Mouse (Mus musculus): Measurements from ENCODE around the gene Sgms1. TPM values are rescaled to one million over a fixed set of nuclear protein-coding genes. Genes with fewer than 3 reads are reported as not detected.

The Sgms1 gene
- polyA plus RNA-seq (2016; fragmentation: Nextera tagmentation; extraction: Ambion mirVana) = 31.8 and 33.7 TPM in 2 replicates

DNA sequence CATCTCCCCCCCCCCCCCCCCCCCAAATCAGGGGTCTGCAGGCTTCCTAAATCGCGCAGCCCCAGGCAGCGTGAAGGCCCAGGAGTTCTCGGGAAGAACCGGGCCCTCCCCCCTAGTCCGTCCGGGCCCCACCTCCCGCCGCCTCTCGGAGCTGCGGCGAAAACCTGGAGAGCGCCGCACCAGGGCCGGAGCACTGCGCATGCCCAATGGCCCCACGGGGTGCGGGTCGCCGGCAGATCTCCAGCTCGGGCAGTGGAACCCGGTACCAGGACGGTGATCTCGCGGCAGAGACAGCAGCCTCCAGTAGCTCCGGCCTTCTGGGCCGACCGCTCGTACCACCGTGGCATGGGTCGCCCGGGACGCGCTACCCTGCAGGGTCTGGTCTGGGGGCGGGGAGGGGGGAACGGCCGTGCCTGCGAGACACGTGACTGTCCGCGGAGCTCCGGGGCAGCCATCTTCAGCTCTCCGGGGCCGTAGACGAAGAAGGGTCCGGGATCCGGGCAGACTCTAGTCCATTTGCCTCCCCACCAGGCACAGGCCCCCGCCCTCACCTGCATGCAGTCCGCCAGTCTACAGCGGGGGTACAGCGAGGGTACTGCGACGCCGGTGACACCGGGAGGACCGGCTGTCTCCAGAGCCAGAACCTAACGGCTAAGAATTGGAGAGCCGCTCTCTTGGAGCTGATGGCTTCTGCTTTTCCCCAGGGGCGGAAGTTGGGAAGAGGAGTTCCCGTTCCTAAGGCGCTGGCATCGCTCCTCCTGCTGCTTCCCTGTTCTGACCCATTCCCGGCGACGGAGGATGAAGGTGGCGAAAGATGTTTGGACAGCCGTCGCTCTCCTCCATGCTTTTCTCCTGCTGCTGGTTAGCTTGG is at the start of gene Sgms1:
TSS of gene Sgms1 (minus strand) at position 714 of the 871 bp plus-strand sequence.
- WGBS (ENCODE audit: insufficient replicate concordance) = 1% methylated on average over 66 of the region's 68 CpGs
- peak within 1 kb of the TSS; percentile 97 for H3K4me2 ChIP-seq
- H3K9me3 ChIP-seq (replicated peaks) = no peaks in the 10 kb centered on the region
- peak; percentile 88 for ATAC-seq
- peak within 1 kb of the TSS; percentile 74 for H3K4me3 ChIP-seq
- H3K27ac ChIP-seq = peak within 1 kb of the TSS; percentile 83
- H3K27me3 ChIP-seq (replicated peaks) = peaks cover 40% of the 10 kb centered on the region
- peak within 1 kb of the TSS; percentile 77 for H3K9ac ChIP-seq
- H3K36me3 ChIP-seq = 0 out of 2 replicates have a peak, but pooled peaks cover 2% of the 10 kb centered on the region
- peaks cover 36% of the 10 kb centered on the region for H3K4me1 ChIP-seq

DNA sequence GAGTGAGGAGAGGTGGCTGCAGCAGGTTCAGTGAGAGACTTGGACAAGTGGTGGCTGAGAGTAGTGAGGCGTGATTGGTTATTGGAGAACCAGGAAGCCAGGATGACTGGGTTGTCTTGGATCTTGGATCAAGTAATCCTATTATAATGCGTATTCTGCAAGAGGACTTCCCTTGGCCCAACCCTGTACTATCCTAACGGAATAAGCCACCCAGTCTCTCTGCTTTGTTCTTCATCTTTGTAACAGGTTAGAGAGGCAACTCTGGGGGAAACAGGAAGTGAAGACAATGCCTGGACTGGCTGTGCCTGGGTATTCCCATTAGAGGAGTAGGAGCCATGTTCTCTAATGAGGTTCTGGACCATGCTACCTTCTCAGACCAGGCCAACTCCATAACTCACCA is 36.3 kb upstream of the Sgms1 start:
- no peak overlapping the region for H3K4me3 ChIP-seq
- H3K4me2 ChIP-seq = no peak overlapping the region
- 71% methylated on average over 3 of the region's 3 CpGs for WGBS (ENCODE audit: insufficient replicate concordance)

DNA sequence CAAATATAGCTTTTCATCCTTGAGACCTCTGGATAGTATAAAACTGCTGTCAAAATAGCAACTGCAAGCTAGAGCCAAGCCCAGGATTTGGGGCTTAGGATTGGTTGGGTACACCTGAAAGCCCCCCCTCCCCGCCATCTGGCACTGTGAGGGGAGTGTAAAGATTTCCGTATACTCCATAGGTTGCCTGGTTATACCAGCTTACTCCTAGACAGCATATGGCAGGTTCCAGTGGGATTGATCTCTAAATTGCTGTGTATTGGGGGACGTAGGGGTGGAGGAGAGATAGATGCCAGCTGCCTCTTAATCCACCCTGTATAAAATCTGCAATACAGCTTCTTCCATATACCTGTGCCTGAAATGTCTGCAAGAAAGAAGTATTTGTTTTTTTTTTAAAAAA is 35.2 kb upstream of the Sgms1 start:
- no peak overlapping the region for H3K4me2 ChIP-seq
- WGBS (ENCODE audit: insufficient replicate concordance) = 76% methylated on average over 3 of the region's 3 CpGs

More for the DNA sequence above, 36.3 kb upstream of the Sgms1 start:
- Histone ChIP-seq H3K27me3 (replicated peaks) (no peaks in the 10 kb centered on the region), H3K27ac (no peak overlapping the region), H3K9ac (no peak overlapping the region), H3K9me3 (replicated peaks) (no peaks in the 10 kb centered on the region), H3K4me1 (no peaks in the 10 kb centered on the region), H3K36me3 (no peaks in the 10 kb centered on the region)
- ATAC-seq = no peak

GRCm38 (mm10) chr19:32419069-32419468 is 29.6 kb upstream of the Sgms1 start:
- Histone ChIP-seq H3K27me3 (replicated peaks) (no peaks in the 10 kb centered on the region), H3K9me3 (replicated peaks) (no peaks in the 10 kb centered on the region), H3K4me1 (no peaks in the 10 kb centered on the region), H3K4me2 (no peak overlapping the region), H3K36me3 (no peaks in the 10 kb centered on the region), H3K9ac (no peak overlapping the region), H3K27ac (no peak overlapping the region), H3K4me3 (no peak overlapping the region)
- ATAC-seq = no peak
- 57% methylated on average over 3 of the region's 3 CpGs for WGBS (ENCODE audit: insufficient replicate concordance)

More for the DNA sequence above, 35.2 kb upstream of the Sgms1 start:
- H3K4me1 ChIP-seq = no peaks in the 10 kb centered on the region
- H3K36me3 ChIP-seq = no peaks in the 10 kb centered on the region
- H3K9ac ChIP-seq = no peak overlapping the region
- H3K27ac ChIP-seq = no peak overlapping the region
- no peaks in the 10 kb centered on the region for H3K9me3 ChIP-seq (replicated peaks)
- ATAC-seq = no peak
- H3K27me3 ChIP-seq (replicated peaks) = no peaks in the 10 kb centered on the region
- no peak overlapping the region for H3K4me3 ChIP-seq

DNA sequence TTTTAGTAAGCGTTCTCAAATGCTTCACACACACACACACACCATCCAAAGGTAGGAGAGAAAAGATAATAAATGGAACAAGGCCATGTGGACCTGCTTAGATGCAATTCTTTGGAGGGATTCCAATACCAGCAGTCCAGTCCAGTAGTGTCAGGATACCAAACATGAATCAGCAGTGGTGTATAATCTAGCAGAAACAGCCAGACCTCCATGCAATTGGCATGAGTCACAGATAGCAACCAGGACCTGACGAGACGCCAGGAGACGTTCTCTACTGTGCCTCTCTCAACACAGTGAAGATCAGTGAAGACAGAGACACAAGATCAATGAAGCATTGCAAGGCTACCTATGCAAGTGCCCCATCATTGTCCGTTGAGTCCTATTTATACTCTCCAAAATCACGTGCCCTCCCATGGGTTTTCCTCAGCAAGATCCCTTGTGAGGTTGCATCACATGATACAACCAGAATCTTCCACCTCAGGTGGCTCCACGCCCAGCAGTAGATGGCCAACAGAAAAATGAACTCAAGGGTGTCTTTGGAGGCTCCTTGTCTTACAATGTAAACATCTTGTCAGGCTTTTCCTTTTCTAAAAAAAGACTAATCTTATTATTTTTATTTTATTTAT is 27.3 kb upstream of the Sgms1 start:
- no peak overlapping the region for H3K4me3 ChIP-seq
- no peak for ATAC-seq
- WGBS (ENCODE audit: insufficient replicate concordance) = 60% methylated on average over 7 of the region's 7 CpGs

DNA sequence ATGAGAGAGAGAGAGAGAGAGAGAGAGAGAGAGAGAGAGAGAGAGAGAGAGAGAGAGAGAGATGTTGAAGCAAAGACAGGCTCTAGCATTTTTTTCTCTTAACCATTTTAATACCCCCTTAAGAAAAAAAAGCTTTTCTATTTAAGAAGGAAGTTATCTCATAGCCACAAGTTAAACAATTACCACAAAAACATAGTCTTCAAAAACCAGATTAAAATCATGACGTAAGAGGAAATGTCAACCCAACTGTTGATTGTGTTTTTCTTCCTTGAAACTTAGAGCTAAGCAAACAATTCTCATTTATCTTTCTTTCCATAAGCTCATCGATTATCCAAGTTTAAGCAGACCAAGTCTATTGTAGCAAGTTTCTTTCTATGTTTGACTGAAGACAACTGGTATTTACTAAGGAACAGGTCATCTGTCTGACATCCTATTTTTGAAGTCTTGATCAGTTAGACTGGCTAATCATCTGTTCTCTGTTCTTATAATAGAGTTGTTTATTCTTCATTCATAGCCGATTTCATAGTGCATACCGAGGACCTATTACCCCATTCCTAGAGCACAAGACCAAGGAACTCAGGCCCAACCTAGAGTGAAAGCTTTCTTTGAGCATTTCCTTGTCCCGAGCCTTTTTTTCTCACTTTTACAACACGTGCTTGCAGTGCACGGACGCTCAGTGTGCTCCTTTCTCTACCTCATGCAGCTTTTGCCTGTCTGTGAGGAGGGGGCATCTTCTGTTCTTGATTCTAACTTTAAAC is 20.3 kb upstream of the Sgms1 start:
- Histone ChIP-seq H3K27ac (no peak overlapping the region), H3K36me3 (no peaks in the 10 kb centered on the region), H3K27me3 (replicated peaks) (no peaks in the 10 kb centered on the region), H3K4me1 (no peaks in the 10 kb centered on the region), H3K9me3 (replicated peaks) (no peaks in the 10 kb centered on the region), H3K4me3 (no peak overlapping the region), H3K4me2 (no peak overlapping the region), H3K9ac (no peak overlapping the region)
- 56% methylated on average over 8 of the region's 8 CpGs for WGBS (ENCODE audit: insufficient replicate concordance)
- no peak for ATAC-seq

More for the DNA sequence above, 27.3 kb upstream of the Sgms1 start:
- H3K9me3 ChIP-seq (replicated peaks) = no peaks in the 10 kb centered on the region
- H3K4me1 ChIP-seq = no peaks in the 10 kb centered on the region
- H3K27ac ChIP-seq = no peak overlapping the region
- H3K36me3 ChIP-seq = no peaks in the 10 kb centered on the region
- no peak overlapping the region for H3K9ac ChIP-seq
- no peaks in the 10 kb centered on the region for H3K27me3 ChIP-seq (replicated peaks)
- no peak overlapping the region for H3K4me2 ChIP-seq

GRCm38 (mm10) chr19:32406717-32407116 is 17.2 kb upstream of the Sgms1 start:
- Histone ChIP-seq H3K9me3 (replicated peaks) (no peaks in the 10 kb centered on the region), H3K27ac (no peak overlapping the region), H3K4me3 (no peak overlapping the region), H3K4me1 (no peaks in the 10 kb centered on the region), H3K4me2 (no peak overlapping the region), H3K36me3 (no peaks in the 10 kb centered on the region), H3K9ac (no peak overlapping the region), H3K27me3 (replicated peaks) (no peaks in the 10 kb centered on the region)
- WGBS (ENCODE audit: insufficient replicate concordance) = 48% methylated on average over 7 of the region's 7 CpGs
- no peak for ATAC-seq

GRCm38 (mm10) chr19:32404386-32404785 is 14.9 kb upstream of the Sgms1 start:
- no peak overlapping the region for H3K4me2 ChIP-seq
- H3K4me3 ChIP-seq = no peak overlapping the region
- H3K27ac ChIP-seq = no peak overlapping the region
- WGBS (ENCODE audit: insufficient replicate concordance) = 41% methylated on average over 4 of the region's 5 CpGs
- H3K9ac ChIP-seq = no peak overlapping the region
- H3K36me3 ChIP-seq = no peaks in the 10 kb centered on the region
- no peaks in the 10 kb centered on the region for H3K9me3 ChIP-seq (replicated peaks)
- H3K27me3 ChIP-seq (replicated peaks) = no peaks in the 10 kb centered on the region
- no peak for ATAC-seq
- H3K4me1 ChIP-seq = no peaks in the 10 kb centered on the region

DNA sequence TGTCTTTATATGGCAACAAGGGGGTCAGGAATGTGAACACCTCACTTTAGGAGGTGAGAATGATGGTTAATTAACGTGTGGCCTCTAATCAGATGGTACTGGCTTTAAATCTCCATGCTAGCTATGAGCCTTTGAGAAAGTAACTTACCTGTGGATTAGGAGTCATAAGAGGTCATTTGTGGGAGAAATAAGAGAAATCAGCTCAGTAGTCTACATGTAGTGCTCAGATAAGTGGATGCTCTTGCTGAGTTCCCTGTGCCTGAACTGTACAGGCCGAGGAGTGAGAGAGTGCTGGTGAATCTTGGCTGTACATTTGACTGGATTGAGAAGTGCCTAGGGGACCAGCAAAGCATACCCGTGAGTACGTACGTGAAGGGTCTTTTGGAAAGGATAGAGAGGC is 14.3 kb upstream of the Sgms1 start:
- ATAC-seq = no peak
- no peaks in the 10 kb centered on the region for H3K9me3 ChIP-seq (replicated peaks)
- H3K36me3 ChIP-seq = no peaks in the 10 kb centered on the region
- H3K27me3 ChIP-seq (replicated peaks) = no peaks in the 10 kb centered on the region
- H3K9ac ChIP-seq = no peak overlapping the region
- WGBS (ENCODE audit: insufficient replicate concordance) = 69% methylated on average over 5 of the region's 5 CpGs
- no peak overlapping the region for H3K4me2 ChIP-seq
- no peaks in the 10 kb centered on the region for H3K4me1 ChIP-seq
- no peak overlapping the region for H3K4me3 ChIP-seq
- no peak overlapping the region for H3K27ac ChIP-seq

- Histone ChIP-seq H3K4me2 (no peak overlapping the region), H3K4me3 (no peak overlapping the region), H3K9ac (no peak overlapping the region), H3K27ac (no peak overlapping the region), H3K4me1 (no peaks in the 10 kb centered on the region), H3K9me3 (replicated peaks) (no peaks in the 10 kb centered on the region), H3K36me3 (no peaks in the 10 kb centered on the region), H3K27me3 (replicated peaks) (no peaks in the 10 kb centered on the region)
- ATAC-seq = no peak
- 66% methylated on average over 5 of the region's 5 CpGs for whole genome bisulfite sequencing (ENCODE audit: insufficient replicate concordance)
These were observed 9.0 kb upstream of the Sgms1 start for GRCm38 (mm10) chr19:32398491-32398890.

GRCm38 (mm10) chr19:32396303-32396702 is 6.8 kb upstream of the Sgms1 start:
- no peaks in the 10 kb centered on the region for H3K9me3 ChIP-seq (replicated peaks)
- no peaks in the 10 kb centered on the region for H3K36me3 ChIP-seq
- no peaks in the 10 kb centered on the region for H3K4me1 ChIP-seq
- no peak overlapping the region for H3K4me3 ChIP-seq
- 68% methylated on average over 6 of the region's 6 CpGs for WGBS (ENCODE audit: insufficient replicate concordance)
- no peaks in the 10 kb centered on the region for H3K27me3 ChIP-seq (replicated peaks)
- H3K4me2 ChIP-seq = no peak overlapping the region
- no peak overlapping the region for H3K9ac ChIP-seq
- H3K27ac ChIP-seq = no peak overlapping the region
- ATAC-seq = no peak

- peaks cover 5% of the 10 kb centered on the region; the same call in 1 of the 2 replicates for H3K27me3 ChIP-seq (replicated peaks)
- H3K36me3 ChIP-seq = 0 out of 2 replicates have a peak, but pooled peaks cover 2% of the 10 kb centered on the region
- no peak for ATAC-seq
- H3K4me2 ChIP-seq = no peak overlapping the region
- 79% methylated on average over 13 of the region's 13 CpGs for WGBS (ENCODE audit: insufficient replicate concordance)
- peaks cover 5% of the 10 kb centered on the region for H3K4me1 ChIP-seq
- no peaks in the 10 kb centered on the region for H3K9me3 ChIP-seq (replicated peaks)
- H3K9ac ChIP-seq = no peak overlapping the region
- no peak overlapping the region for H3K4me3 ChIP-seq
- no peak overlapping the region for H3K27ac ChIP-seq
These were observed 5.3 kb upstream of the Sgms1 start for GRCm38 (mm10) chr19:32394825-32395224.

All from liver, embryonic 12.5 days (tissue).